Mouse (Mus musculus): ENCODE measurements around the gene 1700122O11Rik.

- TF ChIP-seq GATA1 (IDR thresholded peaks at IDR 0.05; ENCODE audit: borderline replicate concordance, low read length) (no peak), FLI1 (IDR thresholded peaks at IDR 0.05; ENCODE audit: low read length) (no peak)
Observed at GRCm38 (mm10) chr17:48067729-48068128, 29.6 kb upstream of the 1700122O11Rik start.

All from megakaryocyte, embryonic 14.5 days (primary cell).